Mouse (Mus musculus) CH12.LX (cell line): ENCODE measurements around the gene Nup88.

Experiments used
- CTCF ChIP-seq, 2 experiments: IDR thresholded peaks in 1 of 2; conservative IDR thresholded peaks in 1 of 2; 2 replicates each; pipeline ENCODE4 v1.5.1; 2011 to 2012; ENCODE audit warnings: low read depth in 2 of 2, low read length in 2 of 2, improper control_type of control experiment in 1 of 2, inconsistent platforms in 1 of 2, mild to moderate bottlenecking in 1 of 2, moderate library complexity in 1 of 2
- GABPA ChIP-seq: IDR thresholded peaks from 2 replicates; pipeline ENCODE4 v1.6.1; 2012; ENCODE audit warnings: low read depth, low read length, improper control_type of control experiment, inconsistent platforms; ENCODE audit not compliant: insufficient replicate concordance
- JUN ChIP-seq: IDR thresholded peaks from 2 replicates; pipeline ENCODE4 v1.6.1; 2011; ENCODE audit warnings: low read depth, mild to moderate bottlenecking, low read length, improper control_type of control experiment, moderate library complexity; ENCODE audit not compliant: insufficient read depth
- NELFE ChIP-seq: IDR thresholded peaks from 2 replicates; pipeline ENCODE4 v1.6.1; 2011; ENCODE audit warnings: low read depth, low read length, improper control_type of control experiment
- POLR2A ChIP-seq: IDR thresholded peaks from 2 replicates; pipeline ENCODE4 v1.6.1; 2011; ENCODE audit warnings: low read depth, mild to moderate bottlenecking, improper control_type of control experiment, low read length
- TCF12 ChIP-seq: IDR thresholded peaks from 2 replicates; pipeline ENCODE4 v1.6.1; 2014; ENCODE audit warnings: low read depth, mild to moderate bottlenecking, inconsistent platforms, low read length, improper control_type of control experiment
- USF2 ChIP-seq: conservative IDR thresholded peaks from 2 replicates; pipeline ENCODE4 v1.6.1; 2011; ENCODE audit warnings: low read depth, low read length, improper control_type of control experiment

DNA sequence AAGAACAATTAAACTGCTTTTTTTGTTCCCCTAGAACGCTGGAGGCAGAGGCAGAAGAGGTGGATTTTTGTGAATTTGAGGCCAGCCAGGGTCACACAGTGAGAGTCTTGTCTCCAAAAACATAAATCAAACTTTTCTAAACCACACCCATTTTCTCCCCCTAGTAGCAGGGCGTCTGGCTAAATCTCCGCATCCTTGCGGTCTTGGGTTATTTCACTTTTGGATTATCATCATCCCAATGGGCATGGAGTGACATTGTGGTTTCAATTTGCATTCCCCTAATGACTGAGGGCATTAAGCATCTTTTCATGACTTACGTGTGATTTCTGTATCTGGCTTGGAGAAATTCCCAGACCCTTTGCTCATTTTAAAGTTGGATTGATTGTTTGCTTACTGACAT, 38.3 kb downstream of the Nup88 start:
- TF ChIP-seq GABPA (no peak), JUN (no peak), CTCF (conservative IDR thresholded peaks at IDR 0.05 in 1 of 2, IDR thresholded peaks at IDR 0.05 in 1 of 2; ENCODE audit: low read depth in 2 of 2, low read length in 2 of 2) (no peak), TCF12 (no peak), NELFE (no peak), POLR2A (no peak), USF2 (no peak)
